Mouse (Mus musculus) embryonic facial prominence, embryonic 11.5 days (tissue): ENCODE measurements around the gene Sgms1. TPM values are rescaled to one million over a fixed set of nuclear protein-coding genes. Genes with fewer than 3 reads are reported as not detected.
A peak's percentile ranks its signal among the peaks of the same experiment; 100 is the strongest.
"Not testable (repeated sequence)": the region's sequence is repeated elsewhere in the genome, so short reads cannot be mapped to it uniquely, and the experiment has no call there.

Experiments
- ATAC-seq: fragments of 200-750 bp; cut with Nextera tagmentation; replicated peaks from 2 replicates; pipeline ENCODE4 v1.8.0; 2017; ENCODE audit warnings: low read depth; ENCODE audit not compliant: insufficient number of reproducible peaks, low FRiP score, low TSS enrichment
- DNase-seq: peaks from one replicate; pipeline ENCODE4 v3.0.0-alpha.2; 2015; ENCODE audit warnings: low spot score
- H3K27ac ChIP-seq: fragments of 300-500 bp; sonication (generic); replicated peaks from 2 replicates; pipeline ENCODE4 v1.5.1; 2014; ENCODE audit warnings: mild to moderate bottlenecking, low read depth, low read length, control low read depth
- H3K27me3 ChIP-seq: fragments of 300-500 bp; sonication (generic); 2 replicates; pipeline ENCODE4 v1.6.1; 2014; ENCODE audit warnings: mild to moderate bottlenecking, low read length, moderate library complexity, mixed read lengths; ENCODE audit not compliant: control insufficient read depth, insufficient read depth
- H3K36me3 ChIP-seq: fragments of 300-500 bp; sonication (generic); replicated peaks from 2 replicates; pipeline ENCODE4 v1.6.1; 2014; ENCODE audit warnings: low read depth, mild to moderate bottlenecking, low read length, moderate library complexity, mixed read lengths; ENCODE audit not compliant: control insufficient read depth, insufficient read depth
- H3K4me1 ChIP-seq: fragments of 300-500 bp; sonication (generic); 2 replicates; pipeline ENCODE4 v1.6.1; 2014; ENCODE audit warnings: low read length, mixed read lengths; ENCODE audit not compliant: control insufficient read depth, insufficient read depth
- H3K4me2 ChIP-seq: fragments of 300-500 bp; sonication (generic); 2 replicates; pipeline ENCODE4 v1.6.1; 2014; ENCODE audit warnings: low read depth, mild to moderate bottlenecking, control low read depth, low read length, moderate library complexity
- H3K4me3 ChIP-seq: fragments of 300-500 bp; sonication (generic); 2 replicates; pipeline ENCODE4 v1.5.1; 2014; ENCODE audit warnings: low read depth, low read length, control low read depth
- H3K9ac ChIP-seq: fragments of 300-500 bp; sonication (generic); replicated peaks from 2 replicates; pipeline ENCODE4 v1.6.1; 2014; ENCODE audit warnings: mild to moderate bottlenecking, control low read depth, low read length
- H3K9me3 ChIP-seq: fragments of 300-500 bp; sonication (generic); replicated peaks from 2 replicates; pipeline ENCODE4 v1.6.1; 2016; ENCODE audit warnings: mild to moderate bottlenecking, low read length, inconsistent platforms, mixed read lengths; ENCODE audit not compliant: control insufficient read depth
- WGBS: fragments of 180-500 bp; shearing (Covaris S2); extraction: QIAGEN DNeasy Blood & Tissue Kit; methylation state at CpG from one replicate; pipeline ENCODE4 v1.1.7; 2014; 5-methylcytosine and 5-hydroxymethylcytosine counted together
- polyA plus RNA-seq: library from polyadenylated mRNA; unstranded; fragments of >200 nt; fragmentation: Nextera tagmentation; extraction: Ambion mirVana; gene quantifications from 2 replicates; pipeline ENCODE4 v1.2.1, GENCODE M21; 2014

Gene Sgms1
- polyA plus RNA-seq, 1 experiment from 2014 or later: 12.2 TPM

DNA sequence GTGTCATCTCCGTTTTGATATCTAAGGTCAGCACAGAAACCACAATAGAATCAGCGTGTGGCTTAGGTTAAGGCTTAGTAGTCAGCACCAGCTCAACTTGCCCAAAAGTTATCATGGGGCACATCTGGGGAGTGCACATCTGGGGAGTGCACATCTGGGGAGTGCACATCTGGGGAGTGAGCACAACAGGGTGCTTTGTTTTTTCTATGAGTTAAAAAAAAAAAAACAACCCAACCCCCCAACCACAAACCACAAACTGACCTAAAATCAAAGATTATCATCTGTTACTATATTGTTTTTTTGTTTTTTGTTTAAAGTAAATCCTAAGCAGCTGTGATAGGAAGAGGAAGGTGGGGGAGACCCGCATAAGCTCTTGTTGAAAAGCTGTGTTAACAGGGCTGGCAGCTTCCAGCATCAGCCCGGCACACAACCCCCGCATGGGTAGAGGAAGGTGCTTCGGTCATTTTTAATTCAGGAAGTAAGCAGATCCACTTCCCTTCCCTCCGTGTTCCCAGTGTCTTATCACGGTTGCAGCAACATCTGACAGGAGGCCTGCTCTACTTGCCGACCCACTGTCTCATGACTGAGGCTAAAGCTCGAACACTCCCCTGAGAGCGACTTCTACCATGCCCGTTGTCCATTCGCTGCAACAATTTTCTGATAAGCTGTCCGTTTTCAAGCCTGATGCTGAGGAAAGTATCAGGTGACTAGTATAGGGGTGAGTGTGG lies 251.0 kb downstream of the Sgms1 start:
- no peaks in the 10 kb centered on the region for H3K9me3 ChIP-seq
- 64% methylated on average over 14 of the region's 14 CpGs for WGBS
- no peak for DNase-seq

DNA sequence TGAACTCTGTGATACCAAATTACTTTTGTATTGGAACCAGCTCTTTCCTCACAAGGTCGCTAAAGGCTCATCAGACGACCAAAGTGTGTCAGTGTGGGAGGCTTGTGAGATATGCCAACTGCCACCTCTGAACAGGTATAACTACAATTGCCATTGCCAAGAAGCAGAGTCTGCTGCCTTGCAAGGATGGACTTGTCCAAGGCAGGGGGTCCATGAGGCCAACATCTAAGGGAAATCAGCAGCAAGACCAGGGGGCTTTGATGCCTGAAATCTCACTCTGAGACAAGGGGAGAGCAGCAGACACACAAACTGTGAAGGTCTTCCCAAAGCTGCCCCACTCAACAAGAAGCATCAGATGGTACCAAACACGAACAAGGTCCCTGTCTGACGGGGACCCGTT lies 251.6 kb downstream of the Sgms1 start:
- DNase-seq: no peak
- Histone ChIP-seq H3K4me1 (peaks cover 2% of the 10 kb centered on the region; the same call in 1 of the 2 replicates), H3K9ac (no peak overlapping the region), H3K4me2 (no peak overlapping the region), H3K4me3 (no peak overlapping the region), H3K36me3 (no peaks in the 10 kb centered on the region), H3K9me3 (no peaks in the 10 kb centered on the region), H3K27me3 (no peaks in the 10 kb centered on the region), H3K27ac (no peak overlapping the region)
- 73% methylated on average over 5 of the region's 5 CpGs for WGBS
- ATAC-seq: no peak

More for the DNA sequence above, 251.0 kb downstream of the Sgms1 start:
- peaks cover 2% of the 10 kb centered on the region; the same call in 1 of the 2 replicates for H3K4me1 ChIP-seq
- no peak for ATAC-seq
- H3K36me3 ChIP-seq: no peaks in the 10 kb centered on the region
- no peak overlapping the region for H3K4me2 ChIP-seq
- H3K27ac ChIP-seq: no peak overlapping the region
- no peak overlapping the region for H3K4me3 ChIP-seq
- no peaks in the 10 kb centered on the region for H3K27me3 ChIP-seq
- no peak overlapping the region for H3K9ac ChIP-seq

DNA sequence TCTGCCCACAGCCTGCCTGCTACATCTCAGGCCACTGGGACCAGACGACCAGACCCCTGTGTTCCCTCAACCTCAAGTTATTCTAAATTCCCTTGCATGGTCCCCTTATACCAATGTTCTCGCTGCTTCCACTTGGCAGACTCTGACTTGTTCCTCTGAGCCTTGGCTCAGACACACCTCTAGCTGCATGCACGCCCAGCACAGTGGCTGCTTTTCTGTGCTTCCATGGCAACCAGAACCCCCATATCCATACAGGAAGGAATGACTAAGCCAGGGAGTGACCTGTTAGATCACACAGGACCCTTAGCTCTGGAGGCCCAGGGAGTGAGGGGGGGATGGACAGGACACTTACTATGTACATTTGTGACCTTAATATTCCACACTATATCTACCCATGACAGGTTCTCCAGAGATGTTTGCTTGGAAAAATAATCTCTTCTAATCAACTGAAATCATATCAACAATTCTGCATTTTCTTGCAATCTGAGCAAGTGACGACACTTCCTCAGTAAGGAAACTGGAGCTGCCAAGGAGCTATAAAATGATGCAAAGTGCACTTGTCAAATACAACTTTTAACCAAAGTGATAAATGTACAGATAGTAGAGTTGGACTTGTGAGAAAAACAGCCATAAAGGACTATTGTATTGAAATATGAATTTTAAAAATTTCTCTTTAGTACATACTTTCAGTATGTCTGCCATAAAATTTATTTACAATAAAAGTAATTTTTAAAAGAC lies 252.5 kb downstream of the Sgms1 start:
- no peak overlapping the region for H3K27ac ChIP-seq

DNA sequence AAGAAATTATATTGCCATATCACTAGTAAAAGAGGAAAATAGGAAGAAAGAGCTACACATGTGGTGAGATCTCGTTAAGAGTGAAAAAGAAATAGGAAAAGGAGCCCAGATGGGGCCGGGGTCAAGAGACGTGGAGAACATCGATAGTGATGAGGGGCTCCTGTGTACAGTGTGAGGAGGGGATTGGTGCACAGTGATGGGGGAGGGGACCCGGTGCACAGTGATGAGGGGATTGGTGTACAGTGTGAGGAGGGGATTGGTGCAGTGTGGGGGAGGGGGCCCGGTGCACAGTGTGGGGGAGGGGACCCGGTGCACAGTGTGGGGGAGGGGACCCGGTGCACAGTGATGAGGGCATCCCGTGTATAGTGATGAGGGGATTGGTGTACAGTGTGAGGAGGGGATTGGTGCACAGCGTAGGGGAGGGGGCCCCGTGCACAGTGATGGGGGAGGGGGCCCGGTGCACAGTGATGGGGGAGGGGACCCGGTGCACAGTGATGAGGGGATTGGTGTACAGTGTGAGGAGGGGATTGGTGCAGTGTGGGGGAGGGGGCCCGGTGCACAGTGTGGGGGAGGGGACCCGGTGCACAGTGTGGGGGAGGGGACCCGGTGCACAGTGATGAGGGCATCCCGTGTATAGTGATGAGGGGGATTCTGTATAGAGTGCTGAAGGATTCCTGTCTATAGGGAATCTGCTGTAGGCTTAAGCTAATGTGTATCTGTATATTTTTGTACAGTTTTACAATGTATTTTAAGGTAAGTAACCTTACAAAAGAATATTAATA lies 257.6 kb downstream of the Sgms1 start:
- H3K36me3 ChIP-seq, H3K4me1 ChIP-seq, DNase-seq, H3K9ac ChIP-seq, H3K27me3 ChIP-seq, H3K4me2 ChIP-seq, H3K4me3 ChIP-seq, H3K9me3 ChIP-seq, H3K27ac ChIP-seq: not testable (repeated sequence)
- 81% methylated on average over 13 of the region's 17 CpGs for WGBS
- ATAC-seq: peak; percentile 73

More for the DNA sequence above, 252.5 kb downstream of the Sgms1 start:
- Histone ChIP-seq H3K36me3 (no peaks in the 10 kb centered on the region), H3K4me2 (no peak overlapping the region), H3K9ac (no peak overlapping the region), H3K27me3 (no peaks in the 10 kb centered on the region), H3K4me1 (peaks cover 2% of the 10 kb centered on the region; the same call in 1 of the 2 replicates), H3K9me3 (no peaks in the 10 kb centered on the region), H3K4me3 (no peak overlapping the region)
- no peak for ATAC-seq
- DNase-seq: peak; percentile 19
- WGBS: 59% methylated on average over 4 of the region's 4 CpGs

DNA sequence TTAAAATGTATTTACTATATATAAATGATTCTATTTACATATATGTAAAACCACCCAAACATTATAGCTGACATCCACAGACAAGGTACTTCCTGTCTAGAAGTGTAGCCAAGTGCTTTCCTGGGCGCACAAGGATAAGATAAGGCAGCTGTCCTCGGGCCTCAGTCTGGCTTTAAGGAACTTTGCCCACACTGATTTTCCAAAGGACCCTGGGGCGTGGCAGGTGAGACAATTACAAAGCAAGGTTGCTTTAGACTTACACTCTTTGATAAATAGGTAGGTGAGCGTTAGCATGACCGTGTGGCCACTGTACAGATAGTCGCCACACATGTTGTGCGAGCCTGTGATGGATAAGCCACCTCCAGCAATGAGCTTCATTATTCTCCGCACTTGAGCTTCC lies 260.2 kb downstream of the Sgms1 start:
- Histone ChIP-seq H3K9me3 (no peaks in the 10 kb centered on the region), H3K4me3 (no peak overlapping the region), H3K36me3 (no peaks in the 10 kb centered on the region), H3K27ac (no peak overlapping the region), H3K4me2 (no peak overlapping the region), H3K27me3 (no peaks in the 10 kb centered on the region), H3K9ac (no peak overlapping the region), H3K4me1 (no peaks in the 10 kb centered on the region)
- ATAC-seq (no peak), DNase-seq (no peak)
- WGBS: 92% methylated on average over 8 of the region's 8 CpGs

DNA sequence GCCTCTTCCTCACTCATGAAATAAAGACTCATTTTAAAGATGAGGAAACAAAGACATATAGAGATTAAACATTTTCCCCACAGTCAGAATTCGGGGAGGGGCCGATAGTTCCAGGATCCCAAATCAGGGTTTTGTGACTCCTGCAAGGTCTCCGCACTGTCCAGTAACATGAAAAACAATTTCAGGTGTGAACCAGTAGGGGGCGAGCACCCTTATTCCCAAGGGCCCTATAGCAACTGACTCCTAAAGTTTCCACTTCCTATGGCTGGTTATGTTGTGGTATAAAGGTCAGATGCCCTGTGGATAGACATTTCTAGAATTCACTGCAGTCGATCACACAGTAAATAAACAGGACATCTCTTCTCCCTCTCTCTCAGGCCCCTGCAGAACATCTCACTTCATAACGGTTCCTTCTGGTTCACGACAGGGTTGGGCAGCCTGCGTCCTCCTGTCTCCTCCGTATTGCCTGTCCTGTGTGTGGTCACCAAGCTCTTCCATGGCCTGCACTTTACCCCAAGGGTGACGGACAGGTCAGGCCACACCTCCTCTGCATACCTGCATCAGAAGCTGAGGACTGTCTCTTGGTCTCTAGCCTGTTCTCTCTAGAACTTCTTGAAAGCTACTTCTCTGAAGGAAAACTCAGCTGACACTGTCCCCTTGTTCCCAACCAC lies 262.2 kb downstream of the Sgms1 start:
- Histone ChIP-seq H3K27ac (no peak overlapping the region), H3K36me3 (no peaks in the 10 kb centered on the region), H3K4me1 (no peaks in the 10 kb centered on the region), H3K4me3 (no peak overlapping the region), H3K9ac (no peak overlapping the region), H3K9me3 (no peaks in the 10 kb centered on the region), H3K27me3 (no peaks in the 10 kb centered on the region), H3K4me2 (no peak overlapping the region)
- no peak for ATAC-seq
- peak; percentile 12 for DNase-seq
- 71% methylated on average over 10 of the region's 10 CpGs for WGBS

DNA sequence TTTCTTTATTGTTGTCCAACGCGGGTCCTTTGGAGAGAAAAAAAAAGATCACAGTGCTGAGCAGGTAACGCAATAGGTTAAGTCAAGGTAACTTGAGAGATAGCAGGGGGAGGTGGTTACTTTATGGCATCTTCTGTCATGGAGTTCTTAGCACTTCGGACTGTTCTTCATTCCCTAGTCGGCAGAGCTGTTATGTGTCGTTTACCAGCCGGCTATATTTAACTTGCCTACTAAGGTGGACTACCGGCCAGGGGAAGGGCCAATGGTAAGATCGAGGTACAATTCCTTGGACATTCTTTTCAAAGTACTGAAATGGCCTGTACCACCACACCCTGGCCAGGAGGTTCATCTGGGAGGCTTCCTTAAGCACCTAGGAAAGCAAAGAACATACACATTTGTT lies 265.4 kb downstream of the Sgms1 start:
- ATAC-seq: no peak
- H3K36me3 ChIP-seq: no peaks in the 10 kb centered on the region
- H3K4me1 ChIP-seq: no peaks in the 10 kb centered on the region
- H3K9ac ChIP-seq: no peak overlapping the region
- no peak overlapping the region for H3K4me3 ChIP-seq
- 92% methylated on average over 9 of the region's 9 CpGs for WGBS
- no peak overlapping the region for H3K4me2 ChIP-seq
- no peak for DNase-seq
- H3K27ac ChIP-seq: no peak overlapping the region
- H3K27me3 ChIP-seq: no peaks in the 10 kb centered on the region
- no peaks in the 10 kb centered on the region for H3K9me3 ChIP-seq
